Mouse (Mus musculus) right cerebral cortex, postnatal 10 days (tissue): Measurements from ENCODE around the gene Tmem179.
A peak's percentile ranks its signal among the peaks of the same experiment; 100 is the strongest.

ENCODE experiments used
- DNase-seq, 2 experiments: peaks; one replicate each; pipeline ENCODE4 v3.0.0; 2021; ENCODE audit warnings: low spot score in 2 of 2

Gene Tmem179

DNA sequence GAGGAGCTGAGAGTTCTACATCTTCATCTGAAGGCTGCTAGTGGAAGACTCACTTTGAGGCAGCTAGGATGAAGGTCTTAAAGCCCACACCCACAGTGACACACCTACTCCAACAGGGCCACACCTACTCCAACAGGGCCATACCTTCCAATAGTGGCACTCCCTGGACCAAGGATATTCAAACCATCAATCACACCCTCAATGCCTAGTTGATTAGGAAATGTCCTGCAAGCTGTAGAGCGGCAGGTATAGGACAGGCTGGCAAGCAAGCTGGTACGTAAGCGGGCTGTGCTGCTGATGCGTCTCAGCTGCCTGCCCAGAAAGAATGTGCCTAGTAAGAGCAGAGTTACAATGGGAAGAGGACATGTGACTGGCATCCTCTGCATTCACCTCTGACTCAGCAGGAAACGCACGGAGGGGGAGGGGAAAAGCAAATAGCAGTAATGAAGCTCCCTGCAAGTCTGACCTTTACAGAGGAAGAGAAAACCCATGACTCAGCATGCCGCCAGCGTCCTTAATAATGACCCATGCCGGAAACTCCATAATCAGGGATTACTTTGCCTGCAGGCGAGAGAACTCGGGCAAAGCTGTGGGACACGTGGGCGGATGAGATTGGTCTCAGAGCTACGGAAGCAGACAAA lies at the start of gene Tmem179:
Gene Tmem179, minus strand, starts transcription at position 51 of the 641 bp plus-strand sequence.
- DNase-seq, result peak in 1 of 2 experiments; percentile 28

DNA sequence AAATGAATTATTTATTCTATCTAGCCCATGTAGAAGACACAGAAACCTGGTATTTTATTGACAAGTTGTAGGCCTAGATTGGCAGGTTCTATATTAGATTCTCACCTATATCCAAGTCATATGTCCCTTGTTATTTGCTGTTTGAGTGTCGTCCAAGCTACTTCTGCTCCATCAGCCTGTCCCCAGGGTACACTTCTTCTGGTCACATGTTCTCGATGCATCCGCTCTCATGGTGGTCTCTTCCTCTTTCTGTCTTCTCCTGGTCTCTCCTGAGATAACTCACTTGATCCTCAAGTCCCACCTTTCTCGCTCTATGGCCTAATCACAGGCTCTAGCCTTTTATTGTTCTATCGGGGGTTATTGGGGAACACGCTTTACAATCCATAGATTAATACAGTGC lies 46.5 kb upstream of the Tmem179 start:
- no peak for DNase-seq

GRCm38 (mm10) chr12:112562462-112562861 lies 45.9 kb upstream of the Tmem179 start:
- DNase-seq, result no peak

- DNase-seq, result no peak
Observed at GRCm38 (mm10) chr12:112561163-112561562, 44.6 kb upstream of the Tmem179 start.

DNA sequence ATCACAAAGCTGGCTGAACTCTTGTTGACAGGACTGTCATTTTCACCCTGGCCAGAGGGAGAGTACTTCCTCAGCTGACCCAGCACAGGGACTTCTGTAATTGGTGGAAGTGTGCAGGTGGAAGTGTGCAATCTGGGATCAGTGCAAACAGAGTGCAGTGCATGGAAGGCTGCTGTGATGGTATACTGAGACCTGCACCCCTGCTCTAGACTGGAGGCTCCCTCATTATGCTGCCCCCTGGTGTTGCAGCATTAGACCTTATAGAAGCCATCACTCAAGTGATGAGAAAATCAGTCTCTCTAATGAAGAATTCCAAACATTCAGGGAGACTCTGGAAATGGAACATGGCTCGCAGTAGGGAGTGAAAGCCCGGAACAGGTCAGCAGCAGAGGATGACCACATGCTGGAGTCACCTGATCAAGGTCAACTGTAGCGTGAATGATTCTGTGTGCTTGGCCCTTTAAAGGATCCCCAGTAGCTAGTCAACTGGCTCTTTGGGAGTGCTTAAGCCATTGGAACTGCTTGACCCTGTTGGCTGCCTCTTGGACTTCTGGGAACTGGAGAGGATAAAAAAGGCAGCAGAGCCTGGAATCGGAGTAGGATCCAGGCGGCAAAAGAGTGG lies 43.7 kb upstream of the Tmem179 start:
- DNase-seq, result no peak

GRCm38 (mm10) chr12:112559671-112560070 lies 43.1 kb upstream of the Tmem179 start:
- DNase-seq, result no peak

GRCm38 (mm10) chr12:112559231-112559630 lies 42.7 kb upstream of the Tmem179 start:
- DNase-seq, result no peak

DNA sequence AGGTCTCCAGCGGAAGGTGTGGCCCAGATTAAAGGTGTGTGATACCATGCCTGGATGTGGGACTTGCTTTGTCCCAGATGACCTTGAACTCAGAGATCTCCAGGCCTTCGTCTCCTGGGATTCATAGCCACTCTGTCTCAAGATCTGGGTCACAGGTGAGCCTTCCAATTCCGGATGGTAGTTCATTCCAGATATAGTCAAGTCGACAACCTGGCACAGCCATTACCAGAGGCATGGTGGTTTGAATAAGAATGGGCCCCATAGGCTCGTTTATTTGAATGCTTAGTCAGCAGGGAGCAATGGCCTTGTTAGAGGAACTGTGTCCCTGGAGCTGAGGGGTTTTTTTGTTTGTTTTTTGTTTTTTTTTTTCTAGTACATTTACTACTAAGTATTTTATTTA lies 40.7 kb upstream of the Tmem179 start:
- no peak for DNase-seq

DNA sequence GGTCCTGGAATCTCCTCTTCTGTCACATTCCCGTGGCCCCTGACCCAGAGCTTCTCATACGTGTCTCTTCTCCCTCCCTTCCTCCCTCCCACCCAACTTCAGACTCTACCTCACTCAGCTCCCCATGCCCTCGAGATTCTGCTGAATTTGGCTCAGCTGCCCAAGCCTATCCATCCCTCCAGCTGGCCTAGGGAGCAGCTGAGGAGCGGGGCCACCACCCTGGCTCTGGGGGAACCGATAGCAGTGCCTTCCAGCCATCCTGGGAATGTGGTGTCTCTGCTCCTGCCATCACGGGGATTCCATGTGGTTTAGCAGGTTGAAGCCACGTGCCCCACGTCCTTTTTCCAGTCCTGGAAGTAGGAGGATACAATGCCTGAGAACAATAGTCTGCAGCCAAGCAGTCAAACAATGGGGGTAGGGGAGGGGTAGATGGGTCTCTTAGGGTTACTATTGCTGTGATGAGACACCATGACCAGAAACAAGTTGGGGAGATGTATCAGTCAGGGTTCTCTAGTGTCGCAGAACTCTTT lies 40.0 kb upstream of the Tmem179 start:
- no peak for DNase-seq

- no peak for DNase-seq
Observed at GRCm38 (mm10) chr12:112554900-112555299, 38.4 kb upstream of the Tmem179 start.

DNA sequence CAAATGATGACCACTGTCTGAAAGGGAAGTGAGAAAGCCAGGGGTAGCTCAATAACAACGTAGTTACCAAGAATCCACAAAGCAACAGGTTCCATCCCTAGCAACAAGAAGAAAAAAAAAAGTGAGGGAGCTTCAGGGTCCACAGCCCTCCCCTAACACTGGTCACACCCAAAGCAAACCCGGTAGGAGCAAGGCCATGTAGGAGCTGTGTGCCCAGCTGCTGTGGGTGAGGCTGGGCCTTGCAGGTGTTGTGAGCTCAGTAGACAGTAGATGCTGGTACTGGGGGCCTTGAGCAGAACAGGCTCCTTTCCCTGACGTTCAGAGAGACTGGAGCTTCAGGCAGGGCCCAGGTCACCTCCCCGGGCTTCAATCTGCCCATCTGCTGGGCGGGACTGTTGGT lies 36.0 kb upstream of the Tmem179 start:
- no peak for DNase-seq

- DNase-seq, result peak; percentile 89 to 90
Observed at GRCm38 (mm10) chr12:112551861-112552375, 35.4 kb upstream of the Tmem179 start.

DNA sequence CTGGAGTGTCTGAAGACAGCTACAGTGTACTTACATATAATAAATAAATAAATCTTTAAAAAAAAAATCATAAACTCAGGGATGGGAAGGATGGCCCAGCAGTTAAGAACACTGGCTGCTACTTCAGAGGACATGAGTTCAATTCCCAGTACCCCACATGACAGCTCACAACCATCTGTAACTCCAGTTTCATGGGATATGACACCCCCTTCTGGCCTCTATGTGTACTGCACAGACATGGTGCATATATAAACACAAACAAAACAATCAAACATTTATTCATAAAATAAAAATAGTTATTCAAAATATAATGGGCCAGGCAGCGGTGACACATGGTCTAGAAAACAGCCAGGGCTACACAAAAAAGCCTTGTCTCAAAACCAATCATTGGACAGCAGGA lies 32.7 kb upstream of the Tmem179 start:
- DNase-seq, result no peak

GRCm38 (mm10) chr12:112546110-112546509 lies 29.6 kb upstream of the Tmem179 start:
- no peak for DNase-seq

GRCm38 (mm10) chr12:112544946-112545701 lies 28.6 kb upstream of the Tmem179 start:
- DNase-seq, result no peak

- no peak for DNase-seq
Observed at GRCm38 (mm10) chr12:112543941-112544340, 27.4 kb upstream of the Tmem179 start.

- DNase-seq, result peak; percentile 92 to 96
Observed at GRCm38 (mm10) chr12:112542920-112543300, 26.4 kb upstream of the Tmem179 start.

DNA sequence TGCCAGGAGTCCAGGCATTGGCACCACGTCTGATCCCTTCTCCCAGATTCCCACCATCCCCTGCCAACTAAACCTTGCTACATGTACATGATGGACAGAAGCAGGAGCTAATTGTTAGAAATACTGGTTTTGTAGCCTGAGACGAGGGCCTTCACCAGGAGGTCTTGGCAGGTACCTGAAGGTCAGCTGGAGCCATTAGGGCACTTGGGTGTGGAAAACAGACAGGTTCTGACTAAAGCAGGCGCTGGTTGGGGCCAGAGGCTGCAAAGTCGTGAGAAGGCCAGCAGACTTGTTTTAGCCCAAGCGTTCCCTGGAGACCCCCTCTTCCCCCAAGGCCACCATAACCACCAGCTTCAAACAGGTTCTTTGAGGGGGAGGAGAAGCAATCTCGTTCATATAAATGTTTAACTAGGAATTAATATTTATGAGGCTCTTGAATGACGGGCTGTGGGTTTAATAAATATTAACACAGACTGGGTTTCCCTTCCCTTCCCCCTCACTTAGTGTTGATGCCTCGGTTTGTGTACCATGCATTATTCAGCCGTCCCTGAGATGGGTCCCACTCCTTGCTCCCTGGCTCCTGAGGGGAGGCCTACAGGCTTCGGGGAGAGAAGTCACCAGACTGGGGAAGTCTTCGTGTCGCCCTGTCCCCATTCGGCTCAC lies 25.8 kb upstream of the Tmem179 start:
- DNase-seq, result no peak

GRCm38 (mm10) chr12:112541483-112542091 lies 25.0 kb upstream of the Tmem179 start:
- peak; percentile 74 for DNase-seq

DNA sequence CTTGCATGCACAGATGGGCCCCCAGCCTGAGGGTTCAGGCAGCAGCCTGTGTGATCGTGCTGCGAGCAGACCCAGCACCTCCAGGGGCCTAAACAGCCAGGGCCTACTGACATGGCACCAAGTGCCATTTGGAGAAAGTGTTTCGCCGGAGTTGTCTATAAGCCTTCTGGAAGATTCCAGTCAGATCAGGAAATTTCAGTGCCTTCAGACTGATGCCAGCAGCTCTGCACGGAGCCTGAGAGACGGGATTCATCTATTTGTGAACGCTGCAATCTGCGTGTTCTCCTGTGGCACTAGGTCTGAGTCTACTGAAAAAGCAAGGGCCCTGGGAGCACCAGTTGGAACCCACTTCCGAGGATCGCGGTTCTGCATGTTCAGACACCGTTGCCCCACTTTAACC lies 23.8 kb upstream of the Tmem179 start:
- DNase-seq, result no peak

DNA sequence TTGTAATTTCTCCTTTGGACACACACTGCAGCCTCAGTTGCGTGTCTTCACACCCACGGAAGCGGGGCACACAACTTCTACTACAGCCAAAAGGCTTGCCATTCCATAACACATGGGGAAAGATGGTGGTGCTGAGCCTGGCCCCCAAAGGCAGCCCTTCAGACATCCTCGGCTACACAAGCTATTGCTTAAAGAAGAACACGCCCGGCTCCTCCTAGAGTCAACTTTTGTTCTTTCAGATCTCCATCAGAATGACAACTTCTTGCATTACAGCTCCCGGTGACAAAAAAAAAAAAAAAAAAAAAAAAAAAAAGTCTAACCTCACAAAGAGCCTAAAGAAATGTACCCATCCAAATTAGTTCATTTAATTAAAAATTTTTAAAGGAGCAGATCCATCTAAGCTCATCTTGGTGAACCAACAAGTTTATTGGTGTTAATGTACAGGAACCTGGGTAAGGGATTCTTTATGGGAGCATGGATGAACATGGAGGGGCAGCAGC lies 23.0 kb upstream of the Tmem179 start:
- no peak for DNase-seq
